Mouse (Mus musculus): ENCODE data around the gene Skp1a.

Skp1a gene

DNA sequence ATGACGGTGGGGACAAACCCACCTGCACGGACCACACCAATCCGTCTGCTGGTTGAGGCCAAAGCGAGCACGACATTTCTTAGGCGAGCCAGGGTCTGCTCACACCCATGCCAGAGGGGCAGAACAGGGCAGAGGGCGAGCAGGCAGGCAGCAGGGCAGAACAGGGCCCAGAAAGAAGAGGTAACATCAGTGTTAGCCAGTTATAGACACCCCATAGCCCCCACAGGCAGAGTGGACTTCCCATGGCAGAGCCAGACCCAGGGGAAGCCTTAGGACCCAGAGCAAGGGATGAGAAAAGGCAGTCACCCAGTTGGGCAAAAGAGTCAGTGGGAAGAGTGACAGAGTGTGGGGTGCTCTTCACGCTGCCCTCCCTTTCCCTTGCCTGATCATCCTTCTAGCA is 23.3 kb downstream of the Skp1a start:
- peak; percentile 37 for DNase-seq

DNA sequence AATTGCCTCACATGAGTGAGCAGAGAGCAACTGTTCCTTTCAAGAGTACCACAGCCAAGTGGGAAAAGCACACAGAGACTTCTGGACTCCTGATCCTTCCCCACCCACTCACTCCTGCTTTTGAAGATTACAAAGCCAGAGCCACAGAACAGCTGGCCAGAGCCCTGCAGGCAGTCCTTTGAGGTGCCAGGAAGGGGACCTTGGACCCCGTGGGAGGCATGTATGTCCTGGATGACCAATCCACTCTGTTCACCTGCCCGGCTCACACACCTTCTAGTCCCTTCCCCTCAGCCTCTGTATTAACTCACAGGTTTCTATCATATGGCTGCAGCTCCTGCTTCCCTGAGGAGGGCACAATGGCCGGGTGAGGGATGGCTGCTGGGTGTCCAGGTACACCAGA is 25.6 kb downstream of the Skp1a start:
- peak; percentile 20 for DNase-seq

DNA sequence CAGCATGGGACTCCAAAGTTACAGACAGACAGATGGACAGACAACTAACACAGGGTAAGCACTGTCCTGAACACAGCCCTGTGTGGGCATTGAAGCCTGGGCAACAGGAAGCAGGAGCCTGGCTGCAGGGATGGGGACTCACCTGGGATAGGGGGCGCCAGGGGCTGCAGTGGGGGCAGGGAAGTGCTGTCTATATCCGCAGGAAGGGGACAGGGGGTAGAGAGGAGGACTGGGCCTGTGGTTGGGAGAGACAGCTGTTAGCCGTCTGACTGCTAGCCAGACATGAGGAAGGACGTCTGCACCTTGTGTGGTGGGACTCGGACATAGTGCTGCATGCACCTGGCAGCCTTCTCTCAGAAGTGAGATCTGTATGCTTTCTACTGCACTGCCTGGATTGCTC is 26.9 kb downstream of the Skp1a start:
- DNase-seq, result peak; percentile 52

DNA sequence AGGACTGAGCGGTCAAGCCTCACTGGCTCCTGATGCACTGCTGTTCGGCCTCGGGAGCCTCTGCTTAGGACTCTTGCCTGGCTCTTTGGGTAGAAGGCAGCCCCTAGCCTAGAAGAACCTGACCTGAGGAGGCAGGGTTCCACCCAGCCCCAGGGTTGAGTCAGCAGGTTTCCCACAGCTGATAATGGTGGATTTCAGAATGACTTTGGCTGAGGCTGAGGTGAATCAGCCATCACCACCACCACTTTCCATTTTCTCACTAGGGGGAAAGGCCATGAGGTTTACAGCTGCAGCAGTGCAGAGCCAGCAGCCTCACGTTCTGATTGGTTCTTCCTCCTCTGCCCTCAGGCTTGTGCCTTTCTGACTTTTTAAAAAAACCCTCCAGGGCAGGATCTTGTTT is 29.1 kb downstream of the Skp1a start:
- peak; percentile 35 for DNase-seq

DNA sequence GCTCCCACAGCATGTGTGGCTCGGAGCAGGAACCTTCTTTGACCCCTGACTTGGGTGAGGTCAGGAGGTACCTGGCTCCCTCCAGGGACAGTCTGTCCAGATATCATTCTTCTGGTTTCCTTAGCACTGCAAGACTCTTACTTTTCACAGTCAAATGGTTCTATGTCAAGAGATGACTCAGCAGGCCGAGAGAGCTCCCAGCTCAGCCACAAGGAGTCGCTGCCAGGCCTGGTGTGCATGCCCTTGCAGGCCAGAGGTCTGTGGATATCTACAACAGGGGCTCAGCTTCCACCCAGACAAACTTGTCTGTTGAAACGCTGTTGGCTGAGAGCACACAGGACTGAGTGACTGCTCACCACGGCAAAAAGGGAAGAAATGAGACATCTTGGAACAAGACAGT is 30.1 kb downstream of the Skp1a start:
- DNase-seq, result peak; percentile 81

DNA sequence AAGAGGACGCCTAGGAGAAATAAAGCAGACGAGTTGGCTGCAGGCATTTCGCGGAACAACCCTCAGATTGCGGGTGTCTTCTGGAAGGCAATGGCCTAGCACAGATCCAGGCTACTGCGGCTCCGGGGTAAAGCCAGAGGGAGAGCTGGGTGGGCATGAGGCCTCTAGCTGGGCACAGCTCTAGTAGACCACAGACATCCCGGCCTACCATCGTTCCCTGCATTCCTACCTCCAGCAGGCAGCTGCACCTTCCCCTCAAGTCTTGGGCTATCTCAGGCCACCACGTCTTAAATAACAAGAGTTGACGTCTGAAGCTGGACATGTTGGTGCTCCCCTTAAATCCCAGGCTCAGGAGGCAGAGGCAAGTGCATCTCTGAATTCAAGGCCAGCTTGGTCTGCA is 30.5 kb downstream of the Skp1a start:
- peak; percentile 39 for DNase-seq

DNA sequence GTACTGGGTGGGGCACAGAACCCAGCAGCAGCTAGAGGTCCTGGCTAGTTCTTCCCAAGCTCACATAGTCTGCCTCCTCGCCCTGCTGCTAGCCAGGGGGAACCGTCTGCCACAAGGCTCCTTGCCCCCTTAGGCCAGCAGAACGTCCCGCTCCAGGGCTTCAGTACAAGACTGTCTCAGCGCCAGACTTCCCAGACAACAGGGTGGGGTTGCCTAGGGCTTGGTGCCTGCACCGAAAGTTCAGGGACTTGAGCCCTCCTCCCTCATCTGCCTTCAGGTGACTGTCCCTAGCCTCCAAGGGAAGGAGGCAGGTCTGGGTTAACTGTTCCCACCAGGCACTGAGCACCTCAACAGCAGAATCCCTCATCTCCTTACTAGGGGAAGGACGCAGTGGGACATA is 33.1 kb downstream of the Skp1a start:
- DNase-seq, result peak; percentile 42

DNA sequence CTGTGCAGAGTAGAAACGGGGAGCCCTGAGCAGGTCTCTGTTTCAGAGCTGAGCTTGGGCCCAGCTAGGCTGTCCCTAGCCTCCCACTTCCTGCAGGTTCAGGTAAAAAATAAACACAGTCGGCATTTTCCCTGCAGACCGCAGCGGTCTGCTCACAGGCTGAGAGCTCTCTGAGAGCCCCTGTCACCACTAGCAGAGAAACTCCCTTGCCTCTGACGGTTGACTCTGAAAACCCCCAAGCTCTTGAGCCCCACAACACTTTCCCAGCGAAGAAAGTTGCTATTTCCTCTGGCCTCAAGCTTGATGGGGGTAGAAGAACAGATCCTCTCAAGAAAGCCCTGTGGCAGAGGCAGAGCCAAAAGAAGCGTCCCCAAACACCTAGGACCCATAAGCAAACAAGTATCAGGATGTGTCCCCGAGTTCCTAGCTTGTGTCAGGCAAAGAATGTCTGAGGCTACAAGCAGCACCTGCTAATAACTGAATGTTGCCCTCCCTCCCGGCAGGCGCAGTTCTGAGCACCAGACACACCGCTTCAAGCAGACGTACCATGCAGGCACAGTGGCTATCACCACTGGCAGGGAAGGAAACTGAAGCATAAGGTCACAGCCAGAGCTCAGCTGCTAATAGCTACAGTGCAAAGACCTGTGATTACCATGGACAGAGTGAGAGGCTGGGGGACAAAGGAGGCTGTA is 34.0 kb downstream of the Skp1a start:
- DNase-seq, result peak; percentile 65

DNA sequence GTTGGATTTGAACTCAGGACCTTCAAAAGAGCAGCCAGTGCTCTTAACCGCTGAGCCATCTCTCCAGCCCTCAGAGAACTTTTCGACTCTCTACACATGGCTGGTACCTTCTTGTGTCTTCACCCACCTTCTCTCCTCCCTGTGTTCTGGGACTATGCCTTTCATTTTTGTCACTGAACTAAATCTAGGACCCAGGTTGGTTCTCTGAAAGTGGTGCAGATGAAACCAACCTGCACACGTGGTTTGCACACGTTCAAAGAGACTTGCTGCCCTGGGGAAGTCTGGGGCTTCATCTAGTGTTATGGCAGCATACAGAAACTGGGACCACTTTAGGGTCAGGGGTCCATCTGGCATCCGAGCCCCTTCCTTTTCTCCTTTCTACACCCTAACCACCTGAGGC is 35.5 kb downstream of the Skp1a start:
- DNase-seq, result peak; percentile 38

DNA sequence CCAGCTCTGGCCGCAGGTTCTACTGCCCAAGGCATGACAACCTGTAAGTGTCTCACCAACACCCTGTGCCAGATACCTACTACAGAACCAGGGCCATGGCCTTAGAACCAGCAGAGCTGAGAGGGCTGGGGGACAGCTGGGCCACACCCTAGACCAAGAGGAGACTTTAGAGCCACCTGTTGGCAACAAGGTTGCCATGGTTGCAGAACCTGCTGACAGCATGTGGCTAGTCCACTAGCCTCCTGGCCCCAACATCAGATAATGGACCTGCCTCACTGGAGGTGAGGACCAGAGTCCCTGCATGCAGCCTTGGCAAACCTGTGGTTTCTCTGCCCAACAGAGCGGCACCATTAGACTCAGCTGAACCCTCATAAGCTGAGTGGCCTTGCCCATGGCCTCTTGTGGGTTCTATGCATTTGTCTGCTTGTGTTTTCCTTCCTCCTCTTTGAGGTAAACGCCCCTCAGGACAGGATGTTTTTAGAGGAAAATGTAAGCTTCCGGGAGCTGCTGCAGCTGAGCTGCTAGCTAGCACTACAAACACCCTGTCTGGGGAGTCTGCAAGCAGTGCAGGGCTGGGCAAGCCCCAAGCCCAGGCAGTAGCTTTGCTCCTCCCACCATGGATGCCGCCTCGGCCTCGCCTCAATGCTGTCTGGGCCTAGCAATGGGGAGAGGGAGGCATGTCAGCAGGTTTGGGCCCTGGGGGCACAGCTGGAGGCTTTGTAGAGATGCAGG is 36.5 kb downstream of the Skp1a start:
- peak; percentile 84 for DNase-seq

DNA sequence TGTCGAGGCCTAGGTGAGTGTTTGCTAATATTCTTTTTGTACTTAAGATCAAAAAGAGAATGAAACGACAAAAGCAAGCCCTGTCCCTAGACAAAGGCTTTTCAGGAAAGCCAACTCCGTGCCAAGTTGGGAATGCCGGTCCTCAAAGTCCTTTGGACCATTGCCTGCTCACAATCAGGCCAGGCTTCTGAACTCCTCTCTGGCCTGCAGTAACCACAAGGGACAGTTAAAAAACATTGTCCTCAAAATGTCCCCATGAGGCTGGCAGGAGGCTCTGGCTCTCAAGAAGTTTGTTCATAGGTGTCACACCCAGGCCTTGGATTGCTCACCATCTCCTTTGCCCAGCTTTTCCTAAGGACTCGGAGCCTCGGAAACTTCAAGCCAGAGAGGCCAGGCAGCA is 38.0 kb downstream of the Skp1a start:
- DNase-seq, result peak; percentile 30

DNA sequence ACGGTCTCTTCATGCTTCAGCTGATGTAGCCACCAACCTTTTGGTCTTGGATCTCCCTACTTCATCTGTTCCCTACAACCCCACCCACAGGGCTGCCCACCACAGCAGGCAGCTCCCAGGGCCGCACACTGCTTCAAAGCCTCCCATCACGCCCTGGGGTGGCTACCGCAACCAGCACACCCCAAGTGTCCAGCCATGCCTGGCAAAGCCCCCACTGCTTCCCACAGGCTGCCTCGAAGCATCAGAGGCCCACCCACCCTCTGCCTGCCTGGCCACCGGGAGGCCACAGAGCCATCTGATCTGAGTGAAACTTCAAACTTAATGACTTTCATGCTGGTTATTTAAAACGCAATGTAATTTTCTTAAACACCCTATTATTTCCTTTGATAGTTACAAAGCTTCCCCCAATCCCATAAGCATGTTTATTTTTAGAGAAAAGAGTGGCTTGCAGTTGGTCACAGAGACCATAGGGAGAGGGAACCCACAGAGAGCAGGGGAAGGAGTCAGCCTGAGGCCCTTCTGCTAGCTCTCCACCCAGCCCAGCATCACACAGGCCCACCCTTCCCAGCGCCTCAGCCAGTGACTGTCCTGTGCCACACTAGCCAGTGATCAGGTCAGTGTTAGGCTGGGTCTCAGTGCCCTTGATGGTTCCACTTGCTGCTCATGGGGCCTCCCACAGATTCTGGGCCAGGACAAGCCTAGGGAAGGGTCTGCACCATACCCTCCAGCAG is 40.1 kb downstream of the Skp1a start:
- no peak for DNase-seq

DNA sequence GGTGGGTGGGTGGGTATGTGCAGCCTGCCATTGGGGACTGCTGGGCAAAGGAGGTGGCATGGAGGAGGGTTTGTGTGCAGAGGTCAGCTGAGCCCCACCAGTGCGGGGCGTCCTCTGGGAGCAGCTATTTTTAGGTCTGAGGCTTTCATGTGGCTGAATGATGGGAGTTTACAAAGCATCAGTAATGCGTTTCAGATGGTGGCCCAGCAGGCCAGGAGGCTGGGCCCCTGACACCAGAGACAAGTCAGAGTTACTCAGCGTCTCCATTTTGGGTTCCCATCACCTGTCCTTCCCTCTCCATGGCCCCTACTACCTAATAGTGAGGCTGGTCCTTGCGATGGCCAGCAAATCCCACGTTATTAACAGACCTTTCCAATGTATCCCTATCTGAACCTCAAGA is 40.8 kb downstream of the Skp1a start:
- DNase-seq, result no peak

DNA sequence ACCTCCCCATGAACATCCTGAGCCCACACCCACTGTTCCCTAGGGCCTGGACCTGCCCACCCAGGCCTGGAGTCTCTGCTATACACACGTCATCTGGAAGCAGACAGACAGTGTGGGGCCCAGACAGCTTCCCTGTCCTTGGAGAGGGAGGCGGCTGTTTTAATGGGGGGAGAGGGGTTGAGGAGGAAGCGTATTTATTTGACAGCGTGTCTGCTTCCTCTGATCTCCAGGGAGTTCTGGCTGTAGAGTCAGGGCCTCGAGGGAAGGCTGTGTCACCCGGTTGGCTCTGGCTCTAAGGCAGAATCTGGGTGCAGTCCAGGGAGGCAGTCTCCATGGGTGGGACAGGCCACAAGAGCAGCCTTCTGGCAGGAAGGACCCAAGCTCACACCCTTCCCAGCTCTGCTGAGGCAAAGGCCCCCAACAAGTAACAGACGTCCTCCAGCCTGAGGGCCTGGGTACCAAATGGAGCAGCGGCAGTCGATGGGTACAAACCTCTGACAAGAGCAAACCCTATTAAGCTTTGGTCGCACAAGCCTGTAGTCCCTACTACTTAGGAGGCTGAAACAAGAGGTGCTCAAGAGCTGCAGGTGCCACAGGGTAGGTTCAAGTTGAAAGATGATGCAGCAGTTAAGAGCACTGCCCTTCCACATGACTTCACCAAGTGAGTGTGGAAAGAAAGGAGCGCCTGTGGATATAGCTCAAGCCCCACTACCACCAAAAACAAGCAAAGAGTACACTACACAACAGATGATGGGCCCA is 41.6 kb downstream of the Skp1a start:
- peak; percentile 58 for DNase-seq

DNA sequence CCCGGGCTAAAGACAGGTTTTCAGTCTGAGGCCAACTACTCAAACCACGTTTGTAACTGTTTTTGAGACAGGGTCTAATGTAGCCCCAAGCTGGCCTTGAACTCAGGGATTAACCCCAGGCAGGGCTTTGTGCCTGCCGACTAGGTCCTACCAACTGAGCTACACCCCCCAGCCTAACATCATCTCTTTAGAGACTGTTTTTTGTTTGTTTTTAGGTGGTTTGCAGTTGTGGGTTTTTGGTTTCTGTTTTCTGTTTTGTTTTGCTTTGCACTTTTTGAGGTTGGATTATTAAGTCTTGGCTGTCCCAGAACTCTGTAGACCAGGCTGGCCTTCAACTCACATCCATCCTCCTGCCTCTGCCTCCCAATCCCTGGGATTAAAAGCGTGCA is 42.1 kb downstream of the Skp1a start:
- DNase-seq, result no peak

DNA sequence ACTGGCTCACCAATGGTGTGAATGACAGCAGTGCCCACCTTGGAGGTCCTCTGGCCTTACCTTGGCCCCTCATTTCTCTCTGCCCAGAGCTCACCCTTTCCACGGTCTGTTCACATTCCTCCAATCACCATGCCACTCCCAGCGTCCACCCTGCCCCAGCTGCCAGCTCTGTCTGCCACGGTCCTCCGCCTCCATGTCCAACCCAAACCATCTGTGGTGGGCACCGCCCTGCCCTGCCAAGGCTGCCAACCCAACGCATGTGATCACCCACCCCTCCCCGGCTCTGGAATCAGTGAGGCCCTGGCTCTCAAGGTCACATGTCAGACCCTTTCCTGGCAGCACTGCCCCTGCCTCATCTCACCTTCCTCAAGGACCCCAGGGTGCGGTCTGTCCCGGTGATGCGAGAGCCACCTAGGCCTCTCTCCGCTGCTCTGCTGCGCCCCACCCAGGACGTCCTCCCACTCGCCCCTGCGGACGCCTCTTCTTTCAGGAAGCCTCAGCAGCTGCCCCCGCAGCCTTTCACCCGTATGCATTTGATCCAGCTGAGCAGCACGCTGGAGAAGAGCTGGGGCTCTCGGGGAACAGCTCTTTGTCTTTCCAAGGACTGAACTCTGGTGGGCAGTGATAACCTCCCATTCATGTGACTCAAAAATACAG is 42.8 kb downstream of the Skp1a start:
- peak; percentile 83 for DNase-seq

DNA sequence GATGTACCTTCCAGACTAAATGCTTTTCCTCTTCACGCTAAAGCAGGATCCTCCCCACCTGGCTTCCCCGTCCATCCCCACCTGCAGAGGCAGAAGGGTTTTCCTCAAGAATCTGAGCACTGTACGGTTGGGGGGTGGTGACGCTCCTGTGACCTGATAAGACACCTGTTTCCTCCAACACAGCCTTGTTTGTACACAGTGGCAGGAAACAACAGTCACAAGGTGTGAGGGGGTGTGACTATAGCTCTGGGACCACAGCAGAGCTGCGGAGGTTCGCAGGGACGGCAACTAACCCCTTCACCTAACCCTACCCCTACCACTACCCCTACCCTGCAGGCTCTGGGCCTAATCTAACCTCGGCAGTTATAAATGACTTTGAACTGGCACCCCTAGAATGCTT is 43.6 kb downstream of the Skp1a start:
- peak; percentile 82 for DNase-seq

DNA sequence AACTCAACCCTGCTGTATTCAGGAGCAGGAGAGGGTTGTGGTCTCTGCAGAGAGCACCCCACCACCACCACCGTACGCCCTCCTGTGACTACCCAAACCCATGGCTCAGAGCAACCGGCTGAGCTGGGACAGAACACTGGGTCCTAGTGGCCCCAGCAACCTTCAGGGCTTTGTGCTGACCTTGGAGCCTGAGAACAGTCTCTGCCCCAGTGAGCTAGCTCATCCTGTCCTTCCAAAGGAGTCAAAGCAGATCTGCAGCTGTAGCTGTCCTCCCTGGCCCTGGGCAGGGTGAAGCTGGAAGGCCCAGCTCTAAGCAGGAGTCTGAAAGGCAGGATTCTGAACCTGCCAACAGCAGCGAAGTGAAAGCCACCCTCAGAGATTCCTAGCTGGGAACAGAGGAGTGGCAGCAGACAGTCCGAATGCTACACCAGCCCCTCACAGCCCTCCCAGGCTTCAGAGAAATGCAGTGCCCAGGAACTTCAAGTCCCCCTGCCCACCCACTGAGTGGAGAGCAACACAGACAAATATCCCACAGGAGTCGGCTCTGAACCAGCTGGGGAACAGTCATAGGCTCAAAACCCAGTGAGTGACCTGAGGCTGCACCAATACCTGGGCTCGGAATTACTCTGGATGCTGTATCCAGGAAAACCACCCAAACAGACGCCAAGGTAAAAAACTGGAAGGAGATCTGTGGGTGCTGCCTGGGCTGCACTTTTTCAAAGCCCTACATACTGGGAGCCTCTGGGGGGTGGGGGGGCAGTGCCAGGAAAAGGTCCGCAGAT is 44.2 kb downstream of the Skp1a start:
- no peak for DNase-seq

DNA sequence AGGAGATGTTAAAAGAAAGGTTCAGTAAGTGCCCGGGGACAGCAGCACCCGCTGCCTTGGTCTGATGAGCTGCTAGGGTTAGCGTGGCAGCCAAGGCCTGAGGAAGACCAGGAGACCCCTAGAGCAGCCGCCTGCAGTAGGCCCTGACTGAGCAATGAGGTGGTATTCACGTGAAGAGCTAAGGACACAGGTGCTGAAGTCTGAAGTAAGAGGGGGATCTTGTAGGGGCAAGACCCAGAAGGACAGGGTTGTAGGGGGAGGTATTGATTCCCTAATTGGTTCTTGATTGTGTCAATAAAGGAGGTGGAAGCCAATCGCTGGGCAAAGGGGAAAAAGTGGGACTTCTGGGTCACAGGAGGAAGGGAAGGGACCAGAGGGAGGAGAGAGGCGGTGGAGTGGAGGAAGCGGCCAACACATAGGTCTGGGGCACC is 45.2 kb downstream of the Skp1a start:
- peak; percentile 63 for DNase-seq

DNA sequence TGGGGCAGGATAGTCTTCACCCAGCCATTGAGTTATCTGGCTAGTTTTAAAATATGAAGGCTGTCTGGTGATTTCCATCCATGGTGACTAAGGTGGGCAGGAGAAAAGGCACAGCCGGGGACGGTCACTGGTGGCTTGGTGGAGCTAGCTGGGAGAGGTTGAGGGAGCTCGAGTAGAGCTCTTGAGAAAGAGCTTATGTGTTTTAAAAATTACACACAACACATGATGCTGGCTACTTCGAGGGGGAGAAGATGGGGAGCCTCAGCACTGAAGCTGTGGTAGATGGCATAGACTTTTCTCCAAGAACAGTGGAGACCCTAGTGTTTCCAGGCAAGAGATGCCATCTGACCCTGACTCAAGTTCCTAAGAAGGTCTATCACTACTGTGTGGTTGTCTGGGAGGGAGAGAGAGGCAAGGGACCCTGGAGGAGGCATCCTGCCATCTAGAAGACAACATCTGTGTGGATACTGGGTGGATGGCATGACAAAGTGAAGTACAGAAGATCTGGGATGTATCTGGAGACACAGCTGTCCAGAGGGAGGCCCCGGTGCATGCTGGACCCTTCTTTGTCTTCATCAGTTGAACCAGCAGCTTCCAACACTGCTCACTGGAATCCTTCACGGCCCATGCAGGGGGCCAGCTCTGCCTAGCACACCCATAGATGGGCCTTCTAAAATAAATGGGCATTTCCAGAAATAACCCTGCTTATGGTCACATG is 45.8 kb downstream of the Skp1a start:
- DNase-seq, result peak; percentile 54

DNA sequence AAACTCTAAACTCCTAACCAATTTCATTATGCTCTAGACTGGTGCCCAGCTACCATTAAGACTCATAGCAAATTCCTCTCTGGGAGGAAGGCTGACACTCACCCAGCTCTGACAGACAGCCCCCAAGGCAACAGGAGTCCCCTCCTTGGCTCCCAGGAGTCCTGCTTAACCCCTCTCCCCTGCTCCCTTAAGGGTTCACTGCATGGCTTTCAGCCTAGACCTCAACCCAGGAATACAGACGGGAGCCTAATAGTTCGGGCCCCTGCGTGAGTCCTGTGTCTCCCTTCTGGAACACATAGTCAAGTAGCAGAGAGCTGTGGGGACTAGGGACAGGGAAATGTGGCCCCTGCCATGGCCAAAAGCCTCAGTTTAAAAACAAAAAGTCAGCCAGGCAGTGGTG is 46.4 kb downstream of the Skp1a start:
- peak; percentile 55 for DNase-seq
